Mouse (Mus musculus): ENCODE measurements around the gene Map3k5. TPM values are rescaled to one million over a fixed set of nuclear protein-coding genes. Genes with fewer than 3 reads are reported as not detected.

Gene Map3k5
- polyA plus RNA-seq, 1 experiment from 2014 or later, result 3.3 TPM

DNA sequence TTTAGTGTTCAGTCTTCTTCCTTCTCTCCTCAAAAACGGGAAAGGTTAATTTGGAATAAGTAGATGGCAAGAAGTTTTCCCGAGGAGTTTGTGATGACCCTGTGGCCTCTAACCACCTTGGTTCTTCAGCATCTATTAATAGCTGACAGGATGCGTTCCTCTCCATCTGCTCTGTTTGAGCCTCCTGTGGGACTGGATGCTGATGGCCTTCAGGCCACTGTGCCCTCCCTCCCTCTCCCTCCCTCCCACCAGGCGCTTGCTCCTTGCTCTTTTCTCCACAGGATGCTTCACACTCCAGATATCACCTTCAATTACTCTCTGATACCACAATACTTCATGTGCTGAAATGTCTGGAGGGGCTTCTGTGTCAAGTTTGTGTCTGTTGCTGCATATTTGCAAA, 224.5 kb downstream of the Map3k5 start:
- H3K9me3 ChIP-seq, result no peaks in the 10 kb centered on the region
- H3K36me3 ChIP-seq, result no peaks in the 10 kb centered on the region
- H3K4me2 ChIP-seq, result no peak overlapping the region
- H3K27ac ChIP-seq, result no peak overlapping the region
- WGBS, result 53% methylated on average over 4 of the region's 4 CpGs
- no peak overlapping the region for H3K4me3 ChIP-seq (replicated peaks)
- no peak overlapping the region for H3K9ac ChIP-seq
- H3K4me1 ChIP-seq, result no peaks in the 10 kb centered on the region
- no peak for ATAC-seq (ENCODE audit: insufficient read depth, low FRiP score, low read depth)
- no peaks in the 10 kb centered on the region for H3K27me3 ChIP-seq (replicated peaks)

DNA sequence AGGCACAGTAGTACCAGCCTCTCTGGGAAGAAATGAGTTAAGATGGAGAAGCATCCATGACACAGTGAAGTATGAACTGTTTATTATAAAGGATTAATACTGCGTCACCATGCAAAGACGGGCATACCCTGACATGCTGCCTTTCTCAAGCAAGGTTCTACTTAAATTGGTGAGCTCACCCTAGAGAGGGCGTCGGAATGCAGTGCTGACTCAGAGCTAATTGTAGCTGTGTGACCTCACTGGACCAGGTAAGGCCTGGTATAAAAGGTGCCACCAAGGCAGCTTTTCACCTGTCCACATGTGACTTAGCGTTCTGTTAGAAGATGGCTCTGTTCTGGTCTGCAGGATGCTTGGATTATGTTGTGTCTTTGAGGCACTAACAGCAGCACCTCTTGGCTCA, 225.0 kb downstream of the Map3k5 start:
- no peak overlapping the region for H3K4me2 ChIP-seq
- H3K9ac ChIP-seq, result no peak overlapping the region
- no peaks in the 10 kb centered on the region for H3K4me1 ChIP-seq
- no peaks in the 10 kb centered on the region for H3K9me3 ChIP-seq
- ATAC-seq (ENCODE audit: insufficient read depth, low FRiP score, low read depth), result no peak; the same call in 1 of the 2 replicates
- no peaks in the 10 kb centered on the region for H3K27me3 ChIP-seq (replicated peaks)
- no peak overlapping the region for H3K4me3 ChIP-seq (replicated peaks)
- WGBS, result 67% methylated on average over 5 of the region's 5 CpGs
- H3K27ac ChIP-seq, result no peak overlapping the region
- H3K36me3 ChIP-seq, result no peaks in the 10 kb centered on the region

DNA sequence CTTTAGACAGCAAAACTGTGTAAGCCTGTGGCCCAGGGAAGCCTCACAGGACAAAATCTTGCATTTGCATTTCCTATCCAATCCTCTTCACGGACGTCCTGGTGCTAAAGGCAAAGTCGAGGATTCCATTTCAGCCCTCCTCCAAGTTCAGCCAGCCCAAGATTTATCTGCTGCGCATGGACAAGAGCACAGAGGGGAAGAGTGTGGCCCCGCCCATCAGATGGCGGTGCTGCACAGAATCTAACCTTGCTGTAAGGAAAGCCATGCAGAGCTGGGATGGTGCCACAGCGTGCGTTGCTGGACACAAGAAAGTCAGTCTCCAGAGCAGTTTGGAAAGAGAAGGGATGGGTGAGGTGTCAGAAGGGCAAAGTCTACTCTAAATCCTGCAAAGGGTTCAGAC, 226.6 kb downstream of the Map3k5 start:
- 55% methylated on average over 8 of the region's 8 CpGs for WGBS
- Histone ChIP-seq H3K9ac (no peak overlapping the region), H3K36me3 (no peaks in the 10 kb centered on the region), H3K27ac (no peak overlapping the region), H3K4me1 (no peaks in the 10 kb centered on the region), H3K27me3 (replicated peaks) (no peaks in the 10 kb centered on the region), H3K9me3 (no peaks in the 10 kb centered on the region), H3K4me3 (replicated peaks) (no peak overlapping the region), H3K4me2 (no peak overlapping the region)
- ATAC-seq (ENCODE audit: insufficient read depth, low FRiP score, low read depth), result peak; percentile 22; the same call in 1 of the 2 replicates

DNA sequence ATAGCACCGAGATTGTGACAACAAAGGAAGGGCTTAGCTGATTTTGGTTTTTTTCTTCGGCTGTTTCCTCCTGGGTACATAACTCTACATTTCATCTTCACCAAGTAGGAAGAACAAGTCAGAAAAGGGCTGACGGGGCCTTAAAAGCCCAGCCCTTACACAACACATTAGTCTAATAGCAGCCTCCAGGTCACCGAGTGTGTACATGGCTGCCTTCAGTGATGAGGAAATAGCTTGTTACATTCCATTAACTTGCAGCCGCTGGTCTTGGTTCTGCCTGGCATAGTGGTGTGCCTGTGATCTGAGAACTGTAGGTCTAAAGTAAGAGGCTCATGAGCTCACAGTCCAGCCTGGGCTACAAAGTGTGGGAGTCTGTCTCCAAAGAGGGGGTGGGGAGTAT, 230.5 kb downstream of the Map3k5 start:
- WGBS, result 73% methylated on average over 5 of the region's 5 CpGs
- H3K9ac ChIP-seq, result no peak overlapping the region
- no peak overlapping the region for H3K4me3 ChIP-seq (replicated peaks)
- H3K27ac ChIP-seq, result no peak overlapping the region
- H3K4me2 ChIP-seq, result no peak overlapping the region
- no peaks in the 10 kb centered on the region for H3K9me3 ChIP-seq
- no peak for ATAC-seq (ENCODE audit: insufficient read depth, low FRiP score, low read depth)
- no peaks in the 10 kb centered on the region for H3K27me3 ChIP-seq (replicated peaks)
- H3K36me3 ChIP-seq, result no peaks in the 10 kb centered on the region
- H3K4me1 ChIP-seq, result no peaks in the 10 kb centered on the region

DNA sequence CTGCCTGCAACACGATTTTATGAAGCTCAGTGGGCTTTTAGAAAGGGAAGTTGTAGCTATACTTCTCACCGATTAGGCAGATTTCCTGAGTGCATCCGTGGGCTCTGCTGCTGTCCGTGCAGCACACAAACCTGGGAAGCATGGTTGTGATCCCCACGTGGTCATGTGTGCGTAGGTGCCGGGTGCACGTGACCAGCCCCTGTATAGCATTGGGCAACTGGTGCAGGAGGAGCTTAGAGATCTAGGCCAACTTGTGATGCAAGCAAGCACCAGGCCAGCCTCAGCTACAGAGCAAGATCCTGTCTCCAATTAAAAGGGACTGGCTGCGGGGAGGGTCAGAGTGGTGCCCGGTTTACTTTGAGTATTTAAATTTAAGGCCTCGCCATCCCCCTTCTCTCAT, 232.5 kb downstream of the Map3k5 start:
- no peaks in the 10 kb centered on the region for H3K27me3 ChIP-seq (replicated peaks)
- H3K4me1 ChIP-seq, result peaks cover 6% of the 10 kb centered on the region; the same call in 1 of the 2 replicates
- no peak overlapping the region for H3K27ac ChIP-seq
- H3K36me3 ChIP-seq, result no peaks in the 10 kb centered on the region
- ATAC-seq (ENCODE audit: insufficient read depth, low FRiP score, low read depth), result no peak
- no peak overlapping the region for H3K4me2 ChIP-seq
- 76% methylated on average over 11 of the region's 11 CpGs for WGBS
- no peak overlapping the region for H3K4me3 ChIP-seq (replicated peaks)
- H3K9ac ChIP-seq, result no peak overlapping the region
- H3K9me3 ChIP-seq, result no peaks in the 10 kb centered on the region

DNA sequence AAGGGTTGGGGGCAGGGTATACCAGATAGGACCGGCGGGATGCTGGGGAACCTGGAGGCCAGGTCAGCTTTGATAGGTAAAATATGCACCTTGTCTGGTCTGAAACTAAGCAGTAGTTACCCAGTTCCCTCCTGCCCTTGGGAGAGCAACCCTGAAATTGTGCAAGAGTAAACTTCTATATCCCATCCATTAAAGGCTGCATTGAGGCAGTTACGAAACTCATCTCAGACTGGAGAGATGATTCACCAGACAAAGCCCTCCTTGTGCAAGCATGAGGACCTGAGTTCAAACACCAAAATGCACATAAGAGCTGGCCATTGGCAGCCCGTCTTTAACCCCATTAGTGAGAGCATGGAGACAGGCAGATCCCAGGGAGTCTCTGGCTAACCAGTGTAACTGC, 233.2 kb downstream of the Map3k5 start:
- Histone ChIP-seq H3K4me3 (replicated peaks) (no peak overlapping the region), H3K4me1 (peaks cover 6% of the 10 kb centered on the region; the same call in 1 of the 2 replicates), H3K4me2 (no peak overlapping the region), H3K27me3 (replicated peaks) (no peaks in the 10 kb centered on the region), H3K9me3 (no peaks in the 10 kb centered on the region), H3K9ac (no peak overlapping the region), H3K36me3 (no peaks in the 10 kb centered on the region), H3K27ac (no peak overlapping the region)
- no peak for ATAC-seq (ENCODE audit: insufficient read depth, low FRiP score, low read depth)
- 85% methylated on average over 4 of the region's 4 CpGs for WGBS

- Histone ChIP-seq H3K36me3 (no peaks in the 10 kb centered on the region), H3K9ac (no peak overlapping the region), H3K27ac (peak overlapping the region; percentile 69; the same call in 1 of the 2 replicates), H3K27me3 (replicated peaks) (no peaks in the 10 kb centered on the region), H3K9me3 (no peaks in the 10 kb centered on the region), H3K4me1 (peaks cover 6% of the 10 kb centered on the region; the same call in 1 of the 2 replicates), H3K4me2 (no peak overlapping the region; the same call in 1 of the 2 replicates), H3K4me3 (replicated peaks) (no peak overlapping the region)
- WGBS, result 73% methylated on average over 3 of the region's 3 CpGs
- ATAC-seq (ENCODE audit: insufficient read depth, low FRiP score, low read depth), result no peak
Observed at GRCm38 (mm10) chr10:20169182-20169674, 235.0 kb downstream of the Map3k5 start.

GRCm38 (mm10) chr10:20169927-20170604, 235.8 kb downstream of the Map3k5 start:
- no peaks in the 10 kb centered on the region for H3K27me3 ChIP-seq (replicated peaks)
- no peaks in the 10 kb centered on the region for H3K9me3 ChIP-seq
- WGBS, result 22% methylated on average over 19 of the region's 19 CpGs
- H3K36me3 ChIP-seq, result no peaks in the 10 kb centered on the region
- ATAC-seq (ENCODE audit: insufficient read depth, low FRiP score, low read depth), result no peak
- H3K4me3 ChIP-seq (replicated peaks), result peak overlapping the region; percentile 26
- no peak overlapping the region for H3K9ac ChIP-seq
- peak overlapping the region; percentile 64 for H3K27ac ChIP-seq
- H3K4me2 ChIP-seq, result peak overlapping the region; percentile 53
- peaks cover 6% of the 10 kb centered on the region; the same call in 1 of the 2 replicates for H3K4me1 ChIP-seq

GRCm38 (mm10) chr10:20170605-20171088, 236.4 kb downstream of the Map3k5 start:
- Histone ChIP-seq H3K27ac (peak overlapping the region; percentile 64), H3K4me2 (peak overlapping the region; percentile 53), H3K36me3 (no peaks in the 10 kb centered on the region), H3K9ac (no peak overlapping the region), H3K27me3 (replicated peaks) (no peaks in the 10 kb centered on the region), H3K4me1 (peaks cover 6% of the 10 kb centered on the region; the same call in 1 of the 2 replicates), H3K9me3 (no peaks in the 10 kb centered on the region), H3K4me3 (replicated peaks) (peak overlapping the region; percentile 26)
- ATAC-seq (ENCODE audit: insufficient read depth, low FRiP score, low read depth), result peak; percentile 89
- 25% methylated on average over 11 of the region's 11 CpGs for WGBS

DNA sequence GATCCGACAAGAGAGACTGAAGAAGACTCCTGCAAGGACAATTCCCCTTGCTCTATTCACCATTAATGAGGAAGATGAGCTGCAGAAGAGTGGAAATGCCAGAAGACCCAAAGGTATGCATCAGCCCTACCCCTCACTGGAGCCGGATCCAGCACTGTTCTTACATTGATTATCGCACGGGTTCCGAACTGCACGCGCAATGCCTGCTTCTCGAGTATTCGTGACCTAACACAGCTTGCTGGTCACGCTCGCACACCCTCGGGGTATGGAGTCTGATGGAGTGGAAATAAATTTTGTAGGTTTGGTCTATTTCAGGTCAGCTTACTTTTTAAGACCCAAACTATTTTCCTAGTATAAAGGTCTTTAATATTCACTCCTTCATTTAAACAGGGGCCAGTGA, 236.9 kb downstream of the Map3k5 start:
- H3K4me1 ChIP-seq, result peaks cover 6% of the 10 kb centered on the region; the same call in 1 of the 2 replicates
- no peak overlapping the region for H3K9ac ChIP-seq
- H3K4me3 ChIP-seq (replicated peaks), result no peak overlapping the region
- peak overlapping the region; percentile 53 for H3K4me2 ChIP-seq
- H3K27ac ChIP-seq, result peak overlapping the region; percentile 64; the same call in 1 of the 2 replicates
- no peaks in the 10 kb centered on the region for H3K27me3 ChIP-seq (replicated peaks)
- no peak for ATAC-seq (ENCODE audit: insufficient read depth, low FRiP score, low read depth)
- H3K9me3 ChIP-seq, result no peaks in the 10 kb centered on the region
- 70% methylated on average over 12 of the region's 12 CpGs for WGBS
- no peaks in the 10 kb centered on the region for H3K36me3 ChIP-seq

DNA sequence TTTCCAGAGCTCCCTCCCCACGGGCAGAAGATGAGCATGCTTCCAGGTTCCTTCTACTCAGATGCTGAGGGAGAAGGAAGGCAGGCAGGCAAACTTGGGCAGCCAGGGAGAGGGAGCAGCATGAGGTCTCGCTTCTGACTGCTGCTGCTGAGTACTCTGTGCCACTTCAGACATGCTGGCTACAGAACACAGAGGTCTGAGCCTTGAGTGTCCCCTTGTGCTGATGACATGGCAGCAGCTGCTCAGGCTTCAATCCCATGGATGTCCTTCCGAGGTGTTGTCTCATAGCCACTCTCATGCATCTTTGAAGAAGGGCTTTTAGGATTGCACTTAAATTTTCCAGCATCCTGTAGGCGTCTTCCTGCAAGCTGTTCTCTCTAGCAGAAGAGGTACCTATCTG, 237.5 kb downstream of the Map3k5 start:
- Histone ChIP-seq H3K36me3 (no peaks in the 10 kb centered on the region), H3K4me1 (peaks cover 6% of the 10 kb centered on the region; the same call in 1 of the 2 replicates), H3K27ac (no peak overlapping the region), H3K4me2 (no peak overlapping the region), H3K4me3 (replicated peaks) (no peak overlapping the region), H3K27me3 (replicated peaks) (no peaks in the 10 kb centered on the region), H3K9me3 (no peaks in the 10 kb centered on the region), H3K9ac (no peak overlapping the region)
- ATAC-seq (ENCODE audit: insufficient read depth, low FRiP score, low read depth), result no peak
- WGBS, result 68% methylated on average over 4 of the region's 4 CpGs

DNA sequence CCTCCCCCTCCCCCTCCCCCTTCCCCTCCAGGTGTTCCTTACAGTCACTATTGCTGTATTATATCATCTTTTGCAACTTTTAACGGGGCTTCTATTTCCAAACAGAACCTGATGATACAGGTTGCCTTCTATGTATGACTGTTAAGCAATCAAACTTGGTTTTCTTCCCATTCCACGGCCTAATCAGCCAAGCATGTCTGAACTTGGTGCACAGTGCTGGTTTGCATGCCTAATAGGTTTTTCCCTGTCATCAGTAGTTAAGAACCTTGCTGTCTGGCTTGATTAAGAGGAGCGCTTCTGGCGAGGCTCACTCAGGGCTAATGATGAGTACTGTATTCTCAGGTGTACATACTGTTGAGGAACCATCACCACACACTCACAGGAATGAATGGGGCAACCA, 239.5 kb downstream of the Map3k5 start:
- ATAC-seq (ENCODE audit: insufficient read depth, low FRiP score, low read depth), result no peak
- no peaks in the 10 kb centered on the region for H3K9me3 ChIP-seq
- no peak overlapping the region for H3K9ac ChIP-seq

More for the DNA sequence above, 239.5 kb downstream of the Map3k5 start:
- H3K4me3 ChIP-seq (replicated peaks), result no peak overlapping the region
- WGBS, result 68% methylated on average over 4 of the region's 4 CpGs
- no peaks in the 10 kb centered on the region for H3K27me3 ChIP-seq (replicated peaks)
- H3K36me3 ChIP-seq, result no peaks in the 10 kb centered on the region
- H3K4me1 ChIP-seq, result peaks cover 6% of the 10 kb centered on the region; the same call in 1 of the 2 replicates
- no peak overlapping the region for H3K27ac ChIP-seq
- no peak overlapping the region for H3K4me2 ChIP-seq
